Mouse (Mus musculus) embryo, embryonic 11.5 days (tissue): ENCODE measurements around the gene Pbld2.
"Not testable (repeated sequence)": the region's sequence is repeated elsewhere in the genome, so short reads cannot be mapped to it uniquely, and the experiment has no call there.

ENCODE experiments used
- DNase-seq: peaks from one replicate; pipeline ENCODE4 v3.0.0-alpha.2; 2012; ENCODE audit warnings: low read depth, low spot score

Pbld2 gene

DNA sequence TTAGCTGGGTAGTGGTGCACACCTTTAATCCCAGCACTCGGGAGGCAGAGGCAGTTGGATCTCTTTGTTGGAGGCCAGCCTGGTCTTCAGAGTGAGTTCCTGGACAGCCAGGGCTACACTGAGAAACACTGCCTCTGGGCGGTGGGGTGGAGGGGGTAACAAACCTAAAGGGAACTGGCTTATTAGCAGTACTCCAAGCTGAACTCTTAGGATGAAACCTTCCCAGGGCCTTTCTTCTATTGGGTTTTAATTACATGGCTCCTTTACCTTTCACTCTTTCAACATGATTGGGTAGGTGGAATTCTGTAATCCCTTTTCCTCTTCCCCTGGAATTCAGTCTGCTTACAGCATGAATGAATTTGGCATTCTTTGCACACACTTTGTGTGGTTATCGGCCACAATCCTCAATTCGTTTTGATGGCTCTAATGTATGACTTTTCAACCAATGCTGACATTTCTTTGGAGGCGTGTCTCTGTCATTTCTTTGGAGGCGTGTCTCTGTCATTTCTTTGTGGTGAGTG, 1.4 kb downstream of the Pbld2 start:
- DNase-seq: no peak

DNA sequence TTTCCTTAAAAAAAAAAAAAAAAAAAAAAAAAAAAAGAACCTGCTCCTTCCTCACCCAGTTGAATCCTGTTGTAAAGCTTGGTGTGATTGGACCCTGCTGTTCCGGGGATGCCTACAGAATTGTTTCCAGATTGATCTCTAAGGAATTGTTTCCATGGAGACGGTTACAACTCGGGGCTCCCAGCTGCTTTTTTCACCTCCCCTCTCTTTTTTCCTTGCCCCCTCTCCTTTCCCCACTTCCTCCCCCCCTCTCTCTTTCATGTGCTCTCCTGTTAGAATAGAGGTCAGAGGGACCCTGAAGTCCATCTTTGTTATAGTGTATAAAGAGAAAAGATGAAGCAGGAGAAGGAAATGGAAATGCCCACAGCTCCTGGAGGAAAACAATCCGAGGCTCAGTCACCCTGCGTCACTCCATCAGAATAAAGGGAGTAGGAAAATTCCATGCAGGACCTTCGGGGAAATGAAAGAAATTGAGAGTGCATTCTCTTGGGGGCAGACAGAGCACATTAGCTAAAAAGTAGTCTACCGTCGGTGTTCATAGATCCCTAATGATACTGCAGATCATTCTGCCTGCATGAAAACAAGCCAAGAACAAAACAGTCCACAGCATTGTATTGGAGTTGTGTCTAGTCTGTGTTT, 2.2 kb downstream of the Pbld2 start:
- no peak for DNase-seq

DNA sequence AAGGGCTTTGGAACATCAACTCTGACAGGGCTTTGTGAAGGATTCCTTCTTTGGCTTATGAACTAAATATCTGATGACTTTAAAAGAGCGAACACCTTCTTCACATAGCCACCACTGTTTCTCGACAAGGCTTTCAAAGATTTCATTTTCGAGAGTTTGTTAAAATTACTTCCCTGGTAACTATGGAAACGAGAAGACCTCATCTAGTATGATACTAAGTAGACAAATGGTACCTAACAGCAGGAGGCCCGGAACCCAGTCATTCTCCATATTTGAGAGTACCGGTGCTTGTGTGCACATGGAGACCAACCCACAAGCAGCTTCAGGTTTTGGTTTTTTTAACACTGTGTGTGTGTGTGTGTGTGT, 2.7 kb downstream of the Pbld2 start:
- DNase-seq: no peak

DNA sequence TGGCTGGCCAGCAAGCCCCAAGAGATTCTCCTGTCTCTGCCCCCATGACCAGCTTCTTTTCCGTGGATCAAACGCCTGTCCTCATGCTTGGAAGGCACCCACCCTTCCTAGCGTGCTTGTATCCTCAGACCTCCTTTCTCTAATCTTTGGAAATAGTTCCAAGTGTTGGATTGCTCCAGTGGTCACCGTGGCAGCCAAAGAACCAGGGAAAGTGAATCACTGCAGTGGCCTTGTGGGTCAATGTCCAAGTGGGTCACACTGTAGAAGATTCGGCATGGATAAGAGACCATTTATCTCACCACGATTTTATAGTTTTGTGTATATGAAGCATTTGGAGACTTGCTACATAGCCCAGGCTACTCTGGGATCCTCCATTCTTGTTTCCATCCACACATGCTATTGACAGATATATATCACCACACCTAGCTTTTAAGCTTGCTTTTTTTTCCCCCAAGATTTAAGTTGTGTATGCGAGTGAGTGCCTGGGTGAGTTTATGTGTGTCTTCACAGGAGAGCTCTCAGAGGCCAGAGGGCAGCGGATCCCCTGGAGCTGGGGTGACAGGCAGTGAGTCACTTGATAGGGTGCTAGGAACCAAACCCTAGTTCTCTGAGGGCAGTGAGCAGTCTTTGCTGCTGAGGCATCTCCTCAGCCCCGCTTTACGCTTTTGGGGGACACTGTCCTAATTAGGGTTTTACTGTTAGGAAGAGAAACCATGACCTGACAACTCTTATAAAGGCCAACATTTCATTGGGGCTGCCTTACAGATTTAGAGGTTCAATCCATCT, 3.5 kb downstream of the Pbld2 start:
- no peak for DNase-seq

DNA sequence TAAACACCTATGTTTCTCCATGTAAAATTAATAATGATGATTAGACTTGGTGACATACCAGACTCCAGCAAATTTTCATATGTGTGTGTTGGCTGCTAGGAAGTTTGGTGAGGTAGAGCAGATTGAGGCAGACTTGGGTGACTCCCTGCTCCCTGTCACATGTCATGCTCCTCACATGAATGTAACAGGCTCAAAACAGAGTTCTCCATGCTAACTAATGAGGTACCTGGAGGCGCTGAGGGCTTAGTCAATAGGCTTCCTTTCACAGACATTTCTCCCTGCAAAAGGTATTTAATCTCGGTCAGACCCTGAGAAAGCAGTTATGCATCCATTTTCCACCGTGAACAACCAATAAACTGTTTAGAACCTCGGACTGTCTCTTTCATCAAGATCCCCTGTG, 4.3 kb downstream of the Pbld2 start:
- DNase-seq: no peak

DNA sequence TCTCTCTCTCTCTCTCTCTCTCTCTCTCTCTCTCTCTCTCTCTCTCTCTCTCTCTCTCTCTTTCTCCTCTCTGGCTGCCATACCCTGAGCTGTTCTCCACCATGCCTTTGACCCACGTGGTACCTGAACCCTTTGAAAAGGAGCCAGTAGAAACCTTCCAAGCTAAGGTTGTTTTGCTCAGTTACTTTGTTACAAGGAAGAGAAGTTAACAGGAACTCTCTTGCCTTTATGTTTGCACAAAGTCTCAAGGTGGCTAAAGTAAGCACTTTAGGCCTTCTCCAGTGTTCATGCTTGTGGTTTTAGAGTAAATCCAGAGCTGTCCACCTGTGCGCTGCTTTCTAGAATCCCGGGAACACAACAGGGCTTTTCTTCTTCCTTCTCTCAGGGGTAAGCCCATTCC, 8.2 kb downstream of the Pbld2 start:
- DNase-seq: no peak

DNA sequence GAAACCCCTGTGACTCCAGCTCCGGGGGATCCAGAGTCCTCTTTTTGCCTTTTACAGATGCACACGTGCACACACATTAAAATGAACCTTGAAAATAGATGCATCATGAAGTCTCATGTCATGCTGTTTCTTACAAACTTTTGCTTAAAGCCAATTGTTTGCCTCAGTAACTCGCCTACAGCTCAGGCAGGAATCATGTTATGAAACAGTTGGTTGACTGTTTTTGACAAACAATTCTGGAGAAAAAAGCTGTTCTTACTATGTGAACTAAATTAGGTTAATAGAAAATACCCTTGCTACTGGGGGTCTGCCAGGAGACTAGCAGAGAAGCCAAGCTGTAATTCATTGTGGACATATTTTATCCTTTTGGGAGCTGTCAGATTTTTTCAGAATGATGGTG, 8.8 kb downstream of the Pbld2 start:
- no peak for DNase-seq

DNA sequence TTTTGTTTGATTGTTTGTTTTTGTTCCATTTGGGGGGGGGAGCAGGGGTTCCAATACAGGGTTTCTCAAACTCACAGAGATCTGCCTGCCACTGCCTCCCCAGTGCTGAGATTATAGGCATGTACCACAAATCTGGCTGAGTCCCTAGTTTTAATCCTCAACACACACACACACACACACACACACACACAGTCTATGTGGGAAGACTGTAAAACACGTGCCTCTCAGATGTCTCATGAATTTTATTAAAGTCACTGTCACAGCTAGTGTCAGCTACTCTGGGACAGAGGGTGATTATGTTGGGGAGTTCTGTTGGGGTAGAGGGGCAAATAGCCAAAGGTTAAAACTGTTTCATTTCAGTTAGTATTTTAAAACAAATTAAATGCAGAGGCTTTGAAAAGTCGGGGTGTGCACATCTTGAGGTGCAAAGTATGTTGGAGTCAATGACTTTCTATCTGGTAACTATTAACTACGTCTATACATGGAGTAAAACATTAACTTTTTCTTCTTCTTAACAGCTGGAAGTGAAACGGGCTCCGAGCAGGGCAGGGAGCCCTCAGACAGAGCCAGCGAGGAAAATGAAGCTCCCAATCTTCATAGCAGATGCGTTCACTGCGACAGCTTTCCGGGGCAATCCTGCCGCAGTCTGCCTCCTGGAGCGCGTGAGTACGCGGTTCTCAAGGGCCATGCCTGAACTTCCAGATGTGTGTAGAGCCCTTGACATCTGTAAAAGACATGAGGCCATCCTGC, 14.6 kb downstream of the Pbld2 start:
- DNase-seq: no peak

DNA sequence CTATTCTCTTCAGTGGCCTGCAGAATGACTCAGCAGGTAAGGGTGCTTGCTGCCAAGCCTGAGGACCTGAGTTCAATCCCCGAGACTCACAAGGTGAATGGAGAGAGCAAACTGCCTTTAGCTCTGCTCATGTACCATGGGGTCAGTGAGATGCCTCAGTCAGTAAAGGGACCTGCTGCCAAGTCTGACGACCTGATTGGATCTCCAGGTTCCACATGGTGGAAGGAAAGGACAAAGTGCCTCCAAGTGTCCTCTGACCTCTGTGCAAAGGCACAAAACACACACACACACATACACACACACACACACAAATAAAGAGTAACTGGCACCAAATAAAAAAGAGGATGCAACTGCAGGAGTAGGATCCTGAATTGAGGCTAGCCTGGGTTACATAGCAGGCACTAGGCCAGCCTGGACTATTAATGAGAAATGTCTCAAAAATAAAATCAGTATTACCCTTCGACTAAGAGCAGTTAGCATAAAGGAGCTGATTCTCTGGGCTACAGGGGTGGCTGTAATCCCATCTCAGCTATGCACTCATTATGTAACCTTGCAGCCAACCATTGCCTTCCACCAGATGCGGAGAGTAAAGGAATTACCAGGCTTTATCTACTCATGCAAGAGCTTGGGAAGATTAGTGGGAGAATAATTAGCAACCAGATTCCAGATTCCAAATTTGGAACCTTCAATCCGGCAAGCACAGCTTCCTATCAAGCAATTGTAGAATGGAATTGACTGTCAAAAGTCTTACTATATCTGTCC, 15.9 kb downstream of the Pbld2 start:
- no peak for DNase-seq

DNA sequence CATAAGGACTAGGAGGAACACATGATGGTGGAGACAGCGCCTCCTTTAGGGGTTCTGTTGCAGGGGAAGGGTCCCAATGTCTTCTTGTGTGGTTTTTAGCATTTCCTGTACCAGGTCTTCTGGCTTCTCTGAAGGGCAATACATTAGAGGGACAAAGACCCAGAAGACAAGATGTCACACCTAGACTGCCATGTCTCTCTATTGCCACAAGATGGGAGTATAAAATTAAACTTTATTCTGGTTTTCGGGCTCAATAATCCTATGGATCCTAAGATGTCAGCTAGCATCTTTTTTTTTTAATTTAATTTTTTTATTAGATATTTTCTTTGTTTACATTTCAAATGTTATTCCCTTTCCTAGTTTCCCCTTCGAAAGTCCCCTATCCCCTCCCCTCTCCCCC, 19.0 kb downstream of the Pbld2 start:
- no peak for DNase-seq

DNA sequence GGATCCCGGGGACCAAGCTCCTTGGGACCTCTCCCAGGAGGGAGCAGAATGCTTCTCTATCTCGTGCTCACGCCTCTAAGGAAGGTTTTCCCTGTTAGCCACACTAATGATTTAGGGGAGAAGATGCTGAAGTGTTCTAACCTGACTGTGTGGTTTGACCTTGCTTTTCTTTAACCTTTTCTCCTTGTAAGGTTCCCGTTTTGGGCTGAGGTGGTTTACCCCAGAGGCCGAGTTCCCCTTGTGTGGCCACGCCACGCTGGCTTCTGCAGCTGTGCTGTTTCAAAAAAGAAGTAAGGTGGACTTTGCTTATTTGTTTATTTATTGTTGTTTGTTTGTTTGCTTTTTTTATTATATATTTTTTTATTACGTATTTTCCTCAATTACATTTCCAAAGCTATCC, 23.6 kb downstream of the Pbld2 start:
- DNase-seq: no peak

DNA sequence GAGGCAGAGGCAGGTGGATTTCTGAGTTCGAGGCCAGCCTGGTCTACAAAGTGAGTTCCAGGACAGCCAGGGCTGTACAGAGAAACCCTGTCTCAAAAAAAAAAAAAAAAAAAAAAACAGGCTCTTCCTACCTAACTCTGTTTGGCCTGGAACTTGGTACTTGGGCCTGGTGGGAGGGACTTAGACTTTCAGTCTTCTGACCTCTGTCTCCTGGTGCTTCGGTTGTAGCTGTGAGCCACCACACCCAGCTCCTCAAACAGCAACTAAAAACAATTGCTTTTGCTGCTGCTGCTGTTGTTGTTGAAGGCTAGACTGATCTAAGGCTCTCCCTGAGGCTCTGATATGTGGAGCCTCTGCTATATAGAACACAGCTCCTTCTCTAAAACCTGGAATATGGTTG, 25.0 kb downstream of the Pbld2 start:
- DNase-seq: no peak

DNA sequence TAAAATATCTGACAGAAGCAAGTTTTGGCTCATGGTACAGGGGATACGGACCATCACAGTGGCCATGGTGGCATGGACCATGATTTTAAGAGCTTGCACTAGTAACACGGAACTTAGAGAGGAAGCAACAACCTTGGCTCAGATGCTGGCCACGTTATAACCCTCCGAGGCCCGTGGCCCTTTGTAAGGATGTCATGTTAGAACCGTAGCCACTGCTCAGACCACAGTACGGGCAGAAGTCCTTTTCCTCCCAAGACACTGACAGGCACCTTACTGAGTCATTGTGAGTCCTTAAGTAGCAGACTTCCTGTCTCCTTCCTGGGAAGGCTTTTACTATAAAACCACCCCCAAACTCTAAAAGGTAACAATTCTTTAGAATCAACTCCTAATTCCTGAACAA, 27.2 kb downstream of the Pbld2 start:
- DNase-seq: no peak

DNA sequence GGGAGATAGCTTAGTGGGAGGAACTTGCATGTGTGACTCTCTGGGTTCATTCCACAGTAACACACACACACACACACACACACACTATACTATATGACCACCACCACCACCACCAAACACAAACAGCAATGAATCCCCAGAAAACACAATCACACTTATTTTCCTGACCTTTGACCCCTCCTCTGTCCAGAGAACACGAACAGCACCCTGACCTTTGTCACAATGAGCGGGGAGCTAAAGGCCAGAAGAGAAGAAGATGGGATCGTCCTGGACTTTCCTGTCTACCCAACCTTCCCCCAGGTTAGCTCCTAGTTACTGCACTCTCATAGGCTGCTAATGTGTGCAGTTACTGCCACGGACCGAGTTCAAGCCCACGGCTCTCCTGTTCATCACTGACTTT, 27.9 kb downstream of the Pbld2 start:
- DNase-seq: no peak

DNA sequence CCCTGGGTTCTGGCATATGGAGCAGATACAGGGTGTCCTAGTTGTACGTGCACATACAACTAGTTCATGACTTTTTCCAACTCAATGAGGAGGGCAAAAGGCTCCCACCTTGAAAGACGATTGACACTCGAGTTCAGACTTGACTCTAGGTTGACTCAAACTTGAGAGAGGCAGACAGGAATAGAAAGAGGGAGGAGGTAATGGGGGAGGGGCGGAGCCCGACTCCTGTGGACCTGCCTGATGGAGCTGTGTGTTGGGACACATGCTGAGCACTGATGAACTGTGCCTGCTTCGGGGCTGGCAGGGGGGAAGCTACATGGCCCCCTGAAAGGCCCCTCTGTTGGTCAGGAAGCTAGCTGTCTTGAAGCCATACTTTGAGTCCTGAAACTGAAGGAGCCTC, 28.9 kb downstream of the Pbld2 start:
- DNase-seq: no peak

DNA sequence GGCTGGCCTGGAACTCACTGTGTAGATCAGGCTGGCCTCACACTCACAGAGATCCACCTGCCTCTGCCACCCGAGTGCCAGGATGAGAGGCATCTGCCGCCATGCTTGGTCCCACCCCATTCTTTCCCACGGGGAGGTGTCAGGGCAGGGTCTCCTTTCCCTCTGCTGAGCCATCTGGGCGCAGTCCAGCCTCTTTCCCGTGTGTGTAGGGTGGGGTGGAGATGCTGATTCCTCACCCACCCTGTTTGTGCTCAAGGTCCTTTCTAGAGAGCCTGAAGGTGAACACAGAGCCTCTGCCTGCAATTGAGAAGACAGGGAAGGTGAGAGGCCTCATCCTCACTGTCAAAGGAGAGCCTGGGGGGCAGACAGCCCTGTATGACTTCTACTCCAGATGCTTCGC, 30.0 kb downstream of the Pbld2 start:
- not testable (repeated sequence) for DNase-seq

DNA sequence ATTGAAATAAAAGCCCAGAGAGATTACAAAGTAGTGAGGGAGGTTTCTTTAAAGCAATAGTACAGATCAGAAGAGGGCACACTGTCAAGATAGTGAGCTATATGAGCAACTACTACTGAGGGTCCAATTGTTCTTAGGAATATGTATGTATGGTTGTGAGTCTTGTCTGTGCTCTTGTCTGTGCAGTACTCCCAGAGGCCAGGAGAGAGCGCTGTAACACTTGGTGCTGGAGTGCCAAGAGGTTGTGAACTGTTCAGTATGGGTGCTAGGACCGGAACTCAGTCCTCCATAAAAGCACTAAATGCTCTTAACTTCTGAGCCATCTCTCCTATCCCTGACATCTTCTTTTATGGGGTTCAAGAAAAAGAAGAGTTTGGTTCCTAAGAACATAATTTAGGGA, 30.5 kb downstream of the Pbld2 start:
- no peak for DNase-seq

DNA sequence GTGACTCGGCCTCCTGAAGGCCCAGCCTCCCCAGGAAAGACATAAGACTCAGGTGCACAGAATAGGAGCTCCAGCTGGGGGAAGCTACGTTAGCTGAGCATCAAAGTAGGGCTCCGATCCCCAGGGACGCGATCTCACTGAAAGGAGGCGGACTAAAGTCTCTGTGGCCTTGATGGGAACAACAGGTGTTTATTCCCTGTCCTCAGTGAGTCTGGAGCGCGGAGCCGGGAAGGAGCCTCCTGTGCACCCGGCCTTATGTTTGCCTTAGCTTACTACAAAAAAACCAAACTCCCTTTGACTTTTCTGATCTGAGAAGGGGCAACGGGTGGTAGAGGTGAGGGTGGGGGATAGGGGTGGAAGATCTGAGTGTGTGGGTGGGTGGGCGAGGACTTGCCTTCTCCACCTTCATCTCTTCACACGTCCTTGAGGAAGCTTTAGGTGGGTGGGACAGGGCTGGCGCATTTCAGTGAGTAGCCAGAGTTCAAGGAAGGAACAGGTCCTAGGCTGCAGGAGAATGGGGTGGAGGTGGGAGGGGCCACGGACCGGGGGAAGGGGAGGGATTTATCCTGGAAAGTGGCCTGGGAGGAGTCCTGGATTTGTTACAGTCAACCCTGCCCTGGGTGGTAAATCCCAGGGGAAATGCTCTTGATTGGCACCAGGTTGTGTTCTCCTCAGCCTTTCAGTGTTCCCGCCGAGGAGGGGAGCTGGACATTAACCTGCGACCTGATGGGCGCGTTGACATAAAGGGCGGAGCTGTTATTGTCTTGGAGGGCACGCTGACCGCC, 33.0 kb downstream of the Pbld2 start:
- DNase-seq: no peak

DNA sequence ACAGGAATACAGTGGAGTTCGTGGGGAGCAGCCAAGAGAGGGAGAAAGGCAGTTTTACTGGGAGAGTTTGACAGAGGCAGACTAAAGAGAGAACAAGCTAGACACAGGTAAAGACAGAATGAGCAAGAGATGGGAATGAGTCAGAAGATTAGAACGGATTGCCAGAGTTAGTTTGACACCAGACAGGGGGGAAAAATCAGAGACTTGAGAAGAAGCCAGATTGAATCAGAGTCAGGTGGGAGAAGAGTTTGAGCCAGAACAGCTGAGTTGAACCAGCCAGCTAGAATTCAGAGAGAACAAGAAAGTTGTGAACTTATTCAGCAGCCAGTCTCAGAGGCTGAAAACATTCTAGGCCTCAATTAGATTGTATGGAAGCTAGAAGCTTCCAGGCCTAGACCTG, 35.7 kb downstream of the Pbld2 start, which contains the start of gene Pbld1:
TSS of gene Pbld1 (plus strand) at position 301 of the 400 bp plus-strand sequence.
- DNase-seq: no peak

DNA sequence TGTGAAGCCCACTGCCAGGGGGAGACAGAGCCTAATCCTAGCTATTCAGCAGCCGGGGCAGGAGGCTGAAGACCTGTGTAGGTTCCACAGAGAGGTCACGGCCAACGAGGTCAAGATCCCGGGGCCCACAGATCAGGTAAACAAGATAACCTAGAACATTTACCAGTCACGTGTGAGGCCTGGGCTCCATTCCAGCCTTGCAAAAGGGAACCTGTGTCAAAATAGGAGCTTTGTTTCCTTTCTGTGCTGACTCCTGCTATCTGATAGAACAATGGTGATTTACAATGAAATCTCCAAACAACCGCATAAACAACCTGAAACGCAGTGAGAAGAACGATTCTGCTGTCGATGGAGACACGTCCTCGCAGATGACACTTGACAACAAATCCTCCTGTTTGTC, 36.3 kb downstream of the Pbld2 start:
- DNase-seq: no peak

DNA sequence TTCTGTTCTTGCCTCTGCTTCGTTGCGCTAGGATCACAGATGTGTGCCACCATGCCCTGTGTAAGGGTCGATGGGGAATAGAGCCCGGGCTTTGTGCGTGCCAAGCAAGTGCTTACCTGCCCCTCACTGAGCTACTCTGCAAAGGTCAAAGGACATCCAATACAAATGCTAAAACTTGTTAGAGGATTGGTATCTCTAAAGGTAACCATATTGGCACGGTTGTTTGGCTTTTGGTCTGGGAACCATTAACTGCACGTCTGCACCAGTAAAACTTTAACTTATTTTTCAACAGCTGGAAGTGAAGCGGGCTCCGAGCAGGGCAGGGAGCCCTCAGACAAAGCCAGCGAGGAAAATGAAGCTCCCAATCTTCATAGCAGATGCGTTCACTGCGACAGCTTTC, 37.2 kb downstream of the Pbld2 start:
- no peak for DNase-seq
